Mouse (Mus musculus): ENCODE results near the gene Lcorl. TPM values are rescaled to one million over a fixed set of nuclear protein-coding genes. Genes with fewer than 3 reads are reported as not detected.

Gene Lcorl
- total RNA-seq (2023), result 10 to 100 TPM; 30.4 to 33.3 TPM

GRCm38 (mm10) chr5:45857254-45858011 is at the start of gene Lcorl:
Gene Lcorl (minus strand): TSS chr5:45857615.

DNA sequence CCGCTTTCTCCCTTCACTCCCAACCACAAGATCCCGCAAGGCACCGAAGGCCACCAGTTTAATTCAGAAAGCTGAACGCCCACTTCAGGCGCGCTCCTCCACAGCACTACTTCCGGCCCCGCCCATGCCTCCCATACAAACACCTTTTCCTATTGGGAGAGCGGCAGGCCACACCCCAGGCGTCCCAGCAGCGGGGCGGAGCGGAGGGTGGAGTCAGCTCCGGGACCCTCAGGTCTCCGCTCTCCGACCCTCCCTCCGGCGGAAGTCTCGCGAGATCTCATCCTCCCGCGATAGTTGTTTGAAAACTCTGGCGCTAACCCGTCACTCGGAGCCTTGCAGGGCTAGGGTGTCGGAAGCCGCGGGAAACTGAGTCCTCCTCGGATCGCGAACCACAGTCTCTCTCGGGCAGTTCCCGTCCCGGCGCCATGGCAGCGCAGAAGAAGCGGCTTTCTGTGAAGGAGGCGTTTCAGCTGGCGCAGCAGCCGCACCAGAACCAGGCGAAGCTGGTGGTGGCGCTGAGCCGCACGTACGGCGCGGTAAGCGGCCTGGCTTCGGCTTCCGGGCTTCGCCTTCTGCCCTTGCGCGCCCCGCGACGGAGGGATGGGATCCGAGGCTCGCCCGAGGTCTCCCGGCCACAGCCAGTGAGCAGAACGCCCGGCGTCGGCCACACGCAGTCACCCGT is 187.7 kb downstream of the Lcorl start, which contains the start of gene Ncapg:
TSS of gene Ncapg (plus strand) at position 322 of the 682 bp plus-strand sequence.

Other genes with a start within 250 kb of the Lcorl start
- under 1 TPM in 1 of 2 experiments, not detected in 1; 0.16 TPM for gene Fam184b, start 218.0 kb downstream of the Lcorl start, total RNA-seq (2023)
- 10 to 100 TPM; 34.6 to 35.2 TPM for gene Ncapg, start 187.7 kb downstream of the Lcorl start, total RNA-seq (2023)